Mouse (Mus musculus): ENCODE results near the gene Slc6a5. TPM values are rescaled to one million over a fixed set of nuclear protein-coding genes. Genes with fewer than 3 reads are reported as not detected.

The Slc6a5 gene
- polyA plus RNA-seq, 2 experiments = 0.03 TPM; not detected in 1

DNA sequence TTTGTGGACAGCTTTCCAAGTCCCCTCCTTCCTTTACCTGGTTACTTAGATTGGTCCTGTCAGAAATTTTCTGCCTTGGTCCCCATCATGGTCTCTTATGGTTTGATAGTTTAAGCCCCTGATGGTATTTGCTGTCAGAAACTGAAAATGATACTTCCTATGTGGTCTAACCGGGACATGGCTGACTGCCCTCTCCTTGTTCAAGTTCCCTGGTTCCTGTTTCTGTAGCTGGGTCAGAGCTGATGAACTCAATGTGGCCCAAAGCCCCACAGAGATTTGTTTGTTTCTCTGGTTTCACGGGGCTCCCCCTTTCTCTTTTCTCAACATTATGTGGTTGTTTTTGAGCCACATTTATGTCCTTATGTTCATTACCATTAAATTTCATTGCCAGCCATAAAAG is 95.3 kb downstream of the Slc6a5 start:
- H3K27me3 ChIP-seq (ENCODE audit: control insufficient read depth, insufficient read depth, low read length) = no peaks in the 10 kb centered on the region
- H3K9ac ChIP-seq (ENCODE audit: low read depth, low read length, severe bottlenecking) = no peak overlapping the region
- no peaks in the 10 kb centered on the region for H3K9me3 ChIP-seq (ENCODE audit: control insufficient read depth, low read length)
- H3K4me2 ChIP-seq (replicated peaks; ENCODE audit: low read depth, low read length, severe bottlenecking) = no peak overlapping the region
- DNase-seq (ENCODE audit: low spot score) (no peak), ATAC-seq (ENCODE audit: low FRiP score, low read depth) (no peak)
- H3K4me3 ChIP-seq (replicated peaks; ENCODE audit: low read length) = no peak overlapping the region
- H3K27ac ChIP-seq (replicated peaks; ENCODE audit: low read depth, low read length) = no peak overlapping the region
- no peaks in the 10 kb centered on the region for H3K36me3 ChIP-seq (ENCODE audit: control insufficient read depth, insufficient read depth, low read length)
- TF ChIP-seq POLR2A (IDR thresholded peaks at IDR 0.05; ENCODE audit: borderline replicate concordance, extremely low read depth, insufficient read depth, insufficient read length) = no peak
- peaks cover 4% of the 10 kb centered on the region; the same call in 1 of the 2 replicates for H3K4me1 ChIP-seq (ENCODE audit: control insufficient read depth, insufficient read depth, low read length)
- WGBS = 20% methylated on average over 2 of the region's 2 CpGs

Other genes starting within 250 kb of the Slc6a5 start
- gene Htatip2, start 151.0 kb upstream of the Slc6a5 start, polyA plus RNA-seq (2012; rRNA removed) = 3.1 and 5.4 TPM in 2 replicates
- gene Htatip2, start 151.0 kb upstream of the Slc6a5 start, polyA plus RNA-seq (2014; fragmentation: Nextera tagmentation; extraction: Ambion mirVana) = 8.1 and 10.3 TPM in 2 replicates
- gene Prmt3, start 131.8 kb upstream of the Slc6a5 start, polyA plus RNA-seq (2012; rRNA removed) = 35.6 and 37.4 TPM in 2 replicates
- gene Prmt3, start 131.8 kb upstream of the Slc6a5 start, polyA plus RNA-seq (2014; fragmentation: Nextera tagmentation; extraction: Ambion mirVana) = 50.4 and 50.8 TPM in 2 replicates
- 4.8 and 5.5 TPM in 2 replicates for gene Nell1, start 64.7 kb downstream of the Slc6a5 start, polyA plus RNA-seq (2012; rRNA removed)
- gene Nell1, start 64.7 kb downstream of the Slc6a5 start, polyA plus RNA-seq (2014; fragmentation: Nextera tagmentation; extraction: Ambion mirVana) = 4.2 and 5.2 TPM in 2 replicates